Mouse (Mus musculus) c-Kit-positive CD71-negative TER-119-negative erythroid progenitor cells, embryonic 14.5 days (primary cell): ENCODE data around the gene Thap11.

Source experiments
- DNase-seq: peaks from one replicate; pipeline ENCODE4 v3.0.0-alpha.2; 2013; ENCODE audit warnings: low read depth

Thap11 gene

GRCm38 (mm10) chr8:105900941-105901616, 46.1 kb downstream of the Thap11 start:
- DNase-seq = no peak
